Mouse (Mus musculus): ENCODE measurements at regions not wholly inside any gene's neighbourhood (a gene's known extent, or its start where the extent isn't known, plus 50 kb on each side); places are given as distances from the start of the nearest gene placed in this dataset.

GRCm38 (mm10) chr1:76336011-76336410 is 789.9 kb downstream of the Slc4a3 start:
- no peak for TF ChIP-seq CTCF (IDR thresholded peaks at IDR 0.05; ENCODE audit: low read depth)
- no peak for TF ChIP-seq EP300 (optimal IDR thresholded peaks at IDR 0.05)

All from stomach, postnatal 0 days (tissue).